Mouse (Mus musculus): ENCODE measurements at regions not wholly inside any gene's neighbourhood (a gene's known extent, or its start where the extent isn't known, plus 50 kb on each side); places are given as distances from the start of the nearest gene placed in this dataset.

- DNase-seq (ENCODE audit: low read depth, low spot score) = no peak
These were observed 98.9 kb downstream of the Mab21l3 start for GRCm38 (mm10) chr3:101749841-101750240.

GRCm38 (mm10) chr3:101749031-101749632, 99.6 kb downstream of the Mab21l3 start:
- no peak for DNase-seq (ENCODE audit: low read depth, low spot score)

GRCm38 (mm10) chr3:101748186-101748585, 100.6 kb downstream of the Mab21l3 start:
- peak; percentile 14 for DNase-seq (ENCODE audit: low read depth, low spot score)

GRCm38 (mm10) chr3:101740906-101741305, 107.9 kb downstream of the Mab21l3 start:
- DNase-seq (ENCODE audit: low read depth, low spot score) = no peak

- no peak for DNase-seq (ENCODE audit: low read depth, low spot score)
These were observed 111.6 kb downstream of the Mab21l3 start for GRCm38 (mm10) chr3:101737197-101737596.

GRCm38 (mm10) chr3:101729044-101729443, 119.7 kb downstream of the Mab21l3 start:
- DNase-seq (ENCODE audit: low read depth, low spot score) = no peak

GRCm38 (mm10) chr3:101722926-101723325, 118.4 kb upstream of the Atp1a1 start:
- DNase-seq (ENCODE audit: low read depth, low spot score) = no peak

GRCm38 (mm10) chr3:101722001-101722400, 117.5 kb upstream of the Atp1a1 start:
- no peak for DNase-seq (ENCODE audit: low read depth, low spot score)

GRCm38 (mm10) chr3:101715416-101715815, 110.9 kb upstream of the Atp1a1 start:
- DNase-seq (ENCODE audit: low read depth, low spot score) = no peak

- peak; percentile 96 for DNase-seq (ENCODE audit: low read depth, low spot score)
These were observed 110.3 kb upstream of the Atp1a1 start for GRCm38 (mm10) chr3:101714810-101715209.

- no peak for DNase-seq (ENCODE audit: low read depth, low spot score)
These were observed 109.2 kb upstream of the Atp1a1 start for GRCm38 (mm10) chr3:101713669-101714068.

- peak; percentile 34 for DNase-seq (ENCODE audit: low read depth, low spot score)
These were observed 108.7 kb upstream of the Atp1a1 start for GRCm38 (mm10) chr3:101713138-101713638.

- peak; percentile 23 for DNase-seq (ENCODE audit: low read depth, low spot score)
These were observed 108.2 kb upstream of the Atp1a1 start for GRCm38 (mm10) chr3:101712666-101713065.

- DNase-seq (ENCODE audit: low read depth, low spot score) = peak; percentile 64
These were observed 107.2 kb upstream of the Atp1a1 start for GRCm38 (mm10) chr3:101711594-101712171.

GRCm38 (mm10) chr3:101709379-101709970, 105.0 kb upstream of the Atp1a1 start:
- no peak for DNase-seq (ENCODE audit: low read depth, low spot score)

- no peak for DNase-seq (ENCODE audit: low read depth, low spot score)
These were observed 104.3 kb upstream of the Atp1a1 start for GRCm38 (mm10) chr3:101708821-101709220.

GRCm38 (mm10) chr3:101704919-101705318, 100.4 kb upstream of the Atp1a1 start:
- DNase-seq (ENCODE audit: low read depth, low spot score) = no peak

GRCm38 (mm10) chr3:101704326-101704725, 99.8 kb upstream of the Atp1a1 start:
- no peak for DNase-seq (ENCODE audit: low read depth, low spot score)

- DNase-seq (ENCODE audit: low read depth, low spot score) = no peak
These were observed 97.3 kb upstream of the Atp1a1 start for GRCm38 (mm10) chr3:101701763-101702173.

- DNase-seq (ENCODE audit: low read depth, low spot score) = no peak
These were observed 96.6 kb upstream of the Atp1a1 start for GRCm38 (mm10) chr3:101700974-101701610.

- DNase-seq (ENCODE audit: low read depth, low spot score) = no peak
These were observed 95.6 kb upstream of the Atp1a1 start for GRCm38 (mm10) chr3:101699929-101700681.

- peak; percentile 40 for DNase-seq (ENCODE audit: low read depth, low spot score)
These were observed 92.3 kb upstream of the Atp1a1 start for GRCm38 (mm10) chr3:101696832-101697231.

All from ES-CJ7 (cell line).